Mouse (Mus musculus): ENCODE data around the gene Nfkb1. TPM values are rescaled to one million over a fixed set of nuclear protein-coding genes. Genes with fewer than 3 reads are reported as not detected.

The Nfkb1 gene
- polyA plus RNA-seq, 1 experiment, result 46.0 TPM

- WGBS, result 73% methylated on average over 10 of the region's 10 CpGs
- H3K4me1 ChIP-seq (ENCODE audit: control insufficient read depth, insufficient read depth, low read length), result no peaks in the 10 kb centered on the region
- H3K36me3 ChIP-seq (ENCODE audit: control insufficient read depth, insufficient read depth, low read length), result peaks cover 3% of the 10 kb centered on the region
- TF ChIP-seq POLR2A (IDR thresholded peaks at IDR 0.05; ENCODE audit: low read depth, low read length) (no peak), CTCF (conservative IDR thresholded peaks at IDR 0.05; ENCODE audit: insufficient read depth, insufficient read length, low read depth, low read length) (no peak)
- no peak for DNase-seq
- no peaks in the 10 kb centered on the region for H3K27me3 ChIP-seq (replicated peaks; ENCODE audit: control insufficient read depth, insufficient read depth, low read length)
- no peak overlapping the region for H3K4me3 ChIP-seq (ENCODE audit: insufficient read depth, low read depth, low read length)
- H3K27ac ChIP-seq (ENCODE audit: insufficient read depth, low read depth, low read length), result no peak overlapping the region
Observed at GRCm38 (mm10) chr3:135604626-135605417, 86.5 kb downstream of the Nfkb1 start.

GRCm38 (mm10) chr3:135602731-135603130, 88.6 kb downstream of the Nfkb1 start:
- no peak overlapping the region for H3K4me3 ChIP-seq (ENCODE audit: insufficient read depth, low read depth, low read length)
- H3K27me3 ChIP-seq (replicated peaks; ENCODE audit: control insufficient read depth, insufficient read depth, low read length), result no peaks in the 10 kb centered on the region
- 87% methylated on average over 10 of the region's 10 CpGs for WGBS
- no peak overlapping the region for H3K27ac ChIP-seq (ENCODE audit: insufficient read depth, low read depth, low read length)
- no peak for TF ChIP-seq CTCF (conservative IDR thresholded peaks at IDR 0.05; ENCODE audit: insufficient read depth, insufficient read length, low read depth, low read length)
- no peak for TF ChIP-seq POLR2A (IDR thresholded peaks at IDR 0.05; ENCODE audit: low read depth, low read length)
- no peaks in the 10 kb centered on the region for H3K4me1 ChIP-seq (ENCODE audit: control insufficient read depth, insufficient read depth, low read length)
- H3K36me3 ChIP-seq (ENCODE audit: control insufficient read depth, insufficient read depth, low read length), result peaks cover 3% of the 10 kb centered on the region
- no peak for DNase-seq

- TF ChIP-seq POLR2A (IDR thresholded peaks at IDR 0.05; ENCODE audit: low read depth, low read length), result no peak
- TF ChIP-seq CTCF (conservative IDR thresholded peaks at IDR 0.05; ENCODE audit: insufficient read depth, insufficient read length, low read depth, low read length), result no peak
- H3K27me3 ChIP-seq (replicated peaks; ENCODE audit: control insufficient read depth, insufficient read depth, low read length), result no peaks in the 10 kb centered on the region
- no peak overlapping the region for H3K27ac ChIP-seq (ENCODE audit: insufficient read depth, low read depth, low read length)
- no peak overlapping the region for H3K4me3 ChIP-seq (ENCODE audit: insufficient read depth, low read depth, low read length)
- 73% methylated on average over 3 of the region's 3 CpGs for WGBS
- no peak for DNase-seq
- no peaks in the 10 kb centered on the region for H3K4me1 ChIP-seq (ENCODE audit: control insufficient read depth, insufficient read depth, low read length)
- H3K36me3 ChIP-seq (ENCODE audit: control insufficient read depth, insufficient read depth, low read length), result peaks cover 3% of the 10 kb centered on the region
Observed at GRCm38 (mm10) chr3:135598355-135598754, 93.0 kb downstream of the Nfkb1 start.

- H3K27me3 ChIP-seq (replicated peaks; ENCODE audit: control insufficient read depth, insufficient read depth, low read length), result no peaks in the 10 kb centered on the region
- no peak for TF ChIP-seq POLR2A (IDR thresholded peaks at IDR 0.05; ENCODE audit: low read depth, low read length)
- TF ChIP-seq CTCF (conservative IDR thresholded peaks at IDR 0.05; ENCODE audit: insufficient read depth, insufficient read length, low read depth, low read length), result no peak
- 0 out of 2 replicates have a peak, but pooled peaks cover 2% of the 10 kb centered on the region for H3K36me3 ChIP-seq (ENCODE audit: control insufficient read depth, insufficient read depth, low read length)
- H3K4me3 ChIP-seq (ENCODE audit: insufficient read depth, low read depth, low read length), result no peak overlapping the region
- 66% methylated on average over 4 of the region's 4 CpGs for WGBS
- peak; percentile 52 for DNase-seq
- peak overlapping the region; percentile 39; the same call in 1 of the 2 replicates for H3K27ac ChIP-seq (ENCODE audit: insufficient read depth, low read depth, low read length)
- H3K4me1 ChIP-seq (ENCODE audit: control insufficient read depth, insufficient read depth, low read length), result no peaks in the 10 kb centered on the region
Observed at GRCm38 (mm10) chr3:135597014-135597413, 94.3 kb downstream of the Nfkb1 start.

GRCm38 (mm10) chr3:135594238-135594917, 97.0 kb downstream of the Nfkb1 start:
- no peaks in the 10 kb centered on the region for H3K27me3 ChIP-seq (replicated peaks; ENCODE audit: control insufficient read depth, insufficient read depth, low read length)
- 0 out of 2 replicates have a peak, but pooled peaks cover 2% of the 10 kb centered on the region for H3K36me3 ChIP-seq (ENCODE audit: control insufficient read depth, insufficient read depth, low read length)
- H3K4me1 ChIP-seq (ENCODE audit: control insufficient read depth, insufficient read depth, low read length), result no peaks in the 10 kb centered on the region
- peak; percentile 38 for DNase-seq
- no peak overlapping the region for H3K4me3 ChIP-seq (ENCODE audit: insufficient read depth, low read depth, low read length)
- WGBS, result 72% methylated on average over 21 of the region's 21 CpGs
- H3K27ac ChIP-seq (ENCODE audit: insufficient read depth, low read depth, low read length), result no peak overlapping the region
- TF ChIP-seq CTCF (conservative IDR thresholded peaks at IDR 0.05; ENCODE audit: insufficient read depth, insufficient read length, low read depth, low read length), result no peak

GRCm38 (mm10) chr3:135592011-135592410, 99.3 kb downstream of the Nfkb1 start:
- no peak for TF ChIP-seq POLR2A (IDR thresholded peaks at IDR 0.05; ENCODE audit: low read depth, low read length)
- TF ChIP-seq CTCF (conservative IDR thresholded peaks at IDR 0.05; ENCODE audit: insufficient read depth, insufficient read length, low read depth, low read length), result no peak
- DNase-seq, result no peak
- Histone ChIP-seq H3K4me3 (ENCODE audit: insufficient read depth, low read depth, low read length) (no peak overlapping the region), H3K27me3 (replicated peaks; ENCODE audit: control insufficient read depth, insufficient read depth, low read length) (no peaks in the 10 kb centered on the region), H3K36me3 (ENCODE audit: control insufficient read depth, insufficient read depth, low read length) (peaks cover 2% of the 10 kb centered on the region; the same call in 1 of the 2 replicates), H3K27ac (ENCODE audit: insufficient read depth, low read depth, low read length) (no peak overlapping the region), H3K4me1 (ENCODE audit: control insufficient read depth, insufficient read depth, low read length) (no peaks in the 10 kb centered on the region)
- WGBS, result 76% methylated on average over 4 of the region's 4 CpGs

- TF ChIP-seq POLR2A (IDR thresholded peaks at IDR 0.05; ENCODE audit: low read depth, low read length), result no peak
- TF ChIP-seq CTCF (conservative IDR thresholded peaks at IDR 0.05; ENCODE audit: insufficient read depth, insufficient read length, low read depth, low read length), result no peak
- Histone ChIP-seq H3K36me3 (ENCODE audit: control insufficient read depth, insufficient read depth, low read length) (peaks cover 2% of the 10 kb centered on the region; the same call in 1 of the 2 replicates), H3K27ac (ENCODE audit: insufficient read depth, low read depth, low read length) (no peak overlapping the region), H3K27me3 (replicated peaks; ENCODE audit: control insufficient read depth, insufficient read depth, low read length) (no peaks in the 10 kb centered on the region), H3K4me3 (ENCODE audit: insufficient read depth, low read depth, low read length) (no peak overlapping the region), H3K4me1 (ENCODE audit: control insufficient read depth, insufficient read depth, low read length) (no peaks in the 10 kb centered on the region)
- WGBS, result 79% methylated on average over 5 of the region's 5 CpGs
- no peak for DNase-seq
Observed at GRCm38 (mm10) chr3:135591376-135591775, 100.0 kb downstream of the Nfkb1 start.

All from kidney, adult 2 months (tissue).